Mouse (Mus musculus): ENCODE results near the gene Snap47. TPM values are rescaled to one million over a fixed set of nuclear protein-coding genes. Genes with fewer than 3 reads are reported as not detected.

Gene Snap47
- 93.8 and 98.8 TPM in 2 replicates for polyA plus RNA-seq (2014; fragmentation: Nextera tagmentation; extraction: Ambion mirVana)

DNA sequence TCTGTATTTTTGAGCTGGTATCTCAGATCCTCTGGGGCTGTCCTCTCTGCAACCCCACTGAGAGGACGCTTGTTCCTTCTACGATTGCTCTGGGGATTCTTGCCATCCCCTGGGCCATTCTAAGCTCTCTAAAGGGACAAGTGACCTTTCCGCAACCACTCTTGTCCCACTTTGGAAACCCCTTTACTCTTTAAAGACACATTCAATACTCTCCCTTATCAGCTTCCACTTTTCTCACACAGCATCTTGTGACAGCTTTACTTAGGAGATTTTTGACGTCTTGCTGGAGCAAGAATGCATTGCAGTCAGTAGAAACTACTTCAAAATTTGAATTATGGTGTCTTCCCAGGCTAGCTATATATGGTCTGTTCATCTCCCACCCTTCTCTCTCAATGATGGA lies at the start of gene Snap47:
Gene Snap47 (minus strand): TSS at position 101 of the 400 bp plus-strand sequence.
- peak within 1 kb of the TSS; percentile 71 to 86 for H3K4me3 ChIP-seq (ENCODE audit: control insufficient read depth in 1 of 2, insufficient read depth in 1 of 2, low read depth in 1 of 2, low read length in 2 of 2)
- no peaks in the 10 kb centered on the region for H3K9me3 ChIP-seq (ENCODE audit: control insufficient read depth, low read length)
- H3K27me3 ChIP-seq (ENCODE audit: control insufficient read depth, insufficient read depth, low read length) = no peaks in the 10 kb centered on the region
- H3K27ac ChIP-seq (replicated peaks in 1 of 2; ENCODE audit: control insufficient read depth in 1 of 2, insufficient read depth in 1 of 2, low read depth in 2 of 2, low read length in 2 of 2) = peak within 1 kb of the TSS; percentile 50 to 80
- H3K4me2 ChIP-seq (ENCODE audit: low read length) = peak within 1 kb of the TSS; percentile 94
- no peak for ATAC-seq (ENCODE audit: insufficient number of reproducible peaks, insufficient read depth, low FRiP score, low read depth)
- peaks cover 55% of the 10 kb centered on the region for H3K36me3 ChIP-seq (ENCODE audit: control insufficient read depth, insufficient read depth, low read length)
- peaks cover 7 to 15% of the 10 kb centered on the region in 2 experiments; a peak in 3 of 4 replicates for H3K4me1 ChIP-seq (ENCODE audit: control insufficient read depth in 2 of 2, insufficient read depth in 2 of 2, low read length in 2 of 2)
- WGBS = 47% methylated on average over 4 of the region's 4 CpGs
- H3K9ac ChIP-seq (ENCODE audit: low read length) = peak within 1 kb of the TSS; percentile 92

DNA sequence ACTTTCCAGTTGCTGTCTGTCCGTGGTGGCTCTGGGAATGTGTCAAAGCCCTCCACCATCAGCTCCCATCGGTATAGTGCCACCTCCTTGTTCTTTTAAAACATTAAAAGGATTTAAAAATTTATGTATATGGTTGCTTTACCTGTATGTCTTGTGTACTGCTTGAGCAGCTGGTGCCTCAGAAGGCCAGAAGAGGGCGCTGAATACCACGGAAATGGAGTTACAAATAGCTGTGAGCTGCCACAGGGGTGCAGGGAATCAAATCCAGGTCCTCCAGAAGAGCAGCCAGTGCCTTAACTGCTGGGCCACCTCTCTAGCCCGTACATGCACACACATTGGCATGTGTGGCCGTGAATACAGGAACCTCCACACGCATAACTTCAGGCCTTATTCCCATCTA lies 46.8 kb upstream of the Snap47 start:
- 91% methylated on average over 7 of the region's 7 CpGs for WGBS
- Histone ChIP-seq H3K9me3 (ENCODE audit: control insufficient read depth, low read length) (no peaks in the 10 kb centered on the region), H3K9ac (ENCODE audit: low read length) (no peak overlapping the region), H3K27me3 (ENCODE audit: control insufficient read depth, insufficient read depth, low read length) (no peaks in the 10 kb centered on the region), H3K4me2 (ENCODE audit: low read length) (no peak overlapping the region), H3K36me3 (ENCODE audit: control insufficient read depth, insufficient read depth, low read length) (peaks cover 99% of the 10 kb centered on the region), H3K27ac (replicated peaks in 1 of 2; ENCODE audit: control insufficient read depth in 1 of 2, insufficient read depth in 1 of 2, low read depth in 2 of 2, low read length in 2 of 2) (no peak overlapping the region), H3K4me3 (ENCODE audit: control insufficient read depth in 1 of 2, insufficient read depth in 1 of 2, low read depth in 1 of 2, low read length in 2 of 2) (no peak overlapping the region), H3K4me1 (ENCODE audit: control insufficient read depth in 2 of 2, insufficient read depth in 2 of 2, low read length in 2 of 2) (no peaks in the 10 kb centered on the region)
- ATAC-seq (ENCODE audit: insufficient number of reproducible peaks, insufficient read depth, low FRiP score, low read depth) = no peak

DNA sequence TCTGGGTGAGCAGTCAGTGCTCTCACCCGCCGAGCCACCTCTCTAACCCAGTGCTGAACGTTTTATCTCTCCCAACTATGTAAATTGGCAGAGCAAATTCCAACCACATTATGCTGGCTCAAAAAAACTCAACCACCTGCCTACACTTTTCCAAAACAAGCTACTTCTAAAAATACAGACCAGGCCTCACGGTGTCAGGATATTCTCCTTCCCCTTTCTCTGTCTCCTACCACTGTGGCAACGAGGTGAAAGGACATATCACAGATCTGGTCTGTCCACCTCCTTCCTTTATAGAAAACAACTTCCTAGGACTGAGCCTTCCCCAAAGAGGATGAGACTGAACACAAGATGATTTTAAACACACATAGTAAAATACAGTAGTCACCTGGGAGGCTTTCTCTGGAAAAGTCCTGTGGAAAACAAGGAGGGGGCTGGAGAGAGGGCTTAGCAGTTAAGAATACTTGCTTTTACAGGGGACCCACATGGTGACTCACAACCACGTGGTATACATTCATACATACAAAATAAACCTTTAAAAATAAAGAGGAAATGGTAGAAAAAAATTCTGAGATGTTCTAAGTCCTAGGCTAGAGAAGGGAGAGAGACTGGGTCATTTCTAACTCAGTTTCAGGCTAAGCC lies 45.8 kb upstream of the Snap47 start:
- no peaks in the 10 kb centered on the region for H3K27me3 ChIP-seq (ENCODE audit: control insufficient read depth, insufficient read depth, low read length)
- WGBS = 50% methylated on average over 6 of the region's 6 CpGs
- H3K4me3 ChIP-seq (ENCODE audit: control insufficient read depth in 1 of 2, insufficient read depth in 1 of 2, low read depth in 1 of 2, low read length in 2 of 2) = no peak overlapping the region
- H3K4me2 ChIP-seq (ENCODE audit: low read length) = no peak overlapping the region
- no peak for ATAC-seq (ENCODE audit: insufficient number of reproducible peaks, insufficient read depth, low FRiP score, low read depth)
- no peak overlapping the region for H3K9ac ChIP-seq (ENCODE audit: low read length)
- no peak overlapping the region for H3K27ac ChIP-seq (replicated peaks in 1 of 2; ENCODE audit: control insufficient read depth in 1 of 2, insufficient read depth in 1 of 2, low read depth in 2 of 2, low read length in 2 of 2)
- H3K4me1 ChIP-seq (ENCODE audit: control insufficient read depth in 2 of 2, insufficient read depth in 2 of 2, low read length in 2 of 2) = no peaks in the 10 kb centered on the region
- no peaks in the 10 kb centered on the region for H3K9me3 ChIP-seq (ENCODE audit: control insufficient read depth, low read length)
- H3K36me3 ChIP-seq (ENCODE audit: control insufficient read depth, insufficient read depth, low read length) = peaks cover 99% of the 10 kb centered on the region

DNA sequence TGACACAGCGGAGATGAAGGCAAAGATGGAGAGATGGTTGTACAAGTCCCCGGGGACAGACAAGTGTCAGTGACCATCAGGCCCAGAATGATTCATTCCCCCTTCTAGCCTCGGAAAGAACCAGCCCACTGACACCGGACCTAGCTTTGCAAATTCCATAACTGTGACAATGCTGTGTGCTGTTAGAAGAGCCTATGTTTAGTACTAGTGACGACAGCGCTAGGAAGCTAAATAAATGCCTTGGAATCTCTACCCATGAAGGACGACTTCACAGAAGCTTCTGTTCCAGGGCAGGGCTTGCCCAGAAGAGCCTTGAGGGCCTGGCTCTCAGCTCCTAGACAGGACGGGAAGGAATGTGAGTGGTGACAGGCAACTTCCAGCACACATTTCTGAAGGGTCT lies 35.2 kb upstream of the Snap47 start:
- Histone ChIP-seq H3K4me2 (ENCODE audit: low read length) (no peak overlapping the region), H3K4me1 (ENCODE audit: control insufficient read depth in 2 of 2, insufficient read depth in 2 of 2, low read length in 2 of 2) (no peaks in the 10 kb centered on the region), H3K4me3 (ENCODE audit: control insufficient read depth in 1 of 2, insufficient read depth in 1 of 2, low read depth in 1 of 2, low read length in 2 of 2) (no peak overlapping the region), H3K9me3 (ENCODE audit: control insufficient read depth, low read length) (no peaks in the 10 kb centered on the region), H3K9ac (ENCODE audit: low read length) (no peak overlapping the region), H3K27ac (replicated peaks in 1 of 2; ENCODE audit: control insufficient read depth in 1 of 2, insufficient read depth in 1 of 2, low read depth in 2 of 2, low read length in 2 of 2) (no peak overlapping the region), H3K36me3 (ENCODE audit: control insufficient read depth, insufficient read depth, low read length) (peaks cover 61% of the 10 kb centered on the region), H3K27me3 (ENCODE audit: control insufficient read depth, insufficient read depth, low read length) (no peaks in the 10 kb centered on the region)
- 58% methylated on average over 8 of the region's 8 CpGs for WGBS
- ATAC-seq (ENCODE audit: insufficient number of reproducible peaks, insufficient read depth, low FRiP score, low read depth) = no peak

DNA sequence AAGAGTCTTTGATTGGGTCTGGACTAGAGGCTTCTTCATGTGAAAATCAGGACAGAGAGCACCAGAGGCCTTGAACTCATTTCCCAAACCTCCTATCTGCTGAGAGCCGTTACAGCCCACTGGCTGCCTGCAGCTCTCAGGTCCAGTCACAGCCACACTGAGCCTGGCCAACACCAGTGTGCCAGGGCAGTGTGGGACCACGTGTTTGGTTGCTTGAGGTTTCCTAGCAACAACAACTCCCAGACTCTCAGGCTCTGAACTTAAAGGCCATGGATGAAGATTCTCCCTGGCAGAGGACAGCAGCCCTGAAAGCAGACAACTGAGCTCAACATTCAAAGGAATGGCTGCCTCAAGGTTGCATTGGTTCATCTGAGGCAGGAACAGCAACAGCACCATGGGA lies 34.7 kb upstream of the Snap47 start:
- no peak overlapping the region for H3K27ac ChIP-seq (replicated peaks in 1 of 2; ENCODE audit: control insufficient read depth in 1 of 2, insufficient read depth in 1 of 2, low read depth in 2 of 2, low read length in 2 of 2)
- H3K9me3 ChIP-seq (ENCODE audit: control insufficient read depth, low read length) = no peaks in the 10 kb centered on the region
- ATAC-seq (ENCODE audit: insufficient number of reproducible peaks, insufficient read depth, low FRiP score, low read depth) = no peak
- H3K27me3 ChIP-seq (ENCODE audit: control insufficient read depth, insufficient read depth, low read length) = no peaks in the 10 kb centered on the region
- H3K9ac ChIP-seq (ENCODE audit: low read length) = no peak overlapping the region
- H3K4me2 ChIP-seq (ENCODE audit: low read length) = no peak overlapping the region
- H3K36me3 ChIP-seq (ENCODE audit: control insufficient read depth, insufficient read depth, low read length) = peaks cover 55% of the 10 kb centered on the region
- no peaks in the 10 kb centered on the region for H3K4me1 ChIP-seq (ENCODE audit: control insufficient read depth in 2 of 2, insufficient read depth in 2 of 2, low read length in 2 of 2)
- H3K4me3 ChIP-seq (ENCODE audit: control insufficient read depth in 1 of 2, insufficient read depth in 1 of 2, low read depth in 1 of 2, low read length in 2 of 2) = no peak overlapping the region
- WGBS = 51% methylated on average over 2 of the region's 2 CpGs

DNA sequence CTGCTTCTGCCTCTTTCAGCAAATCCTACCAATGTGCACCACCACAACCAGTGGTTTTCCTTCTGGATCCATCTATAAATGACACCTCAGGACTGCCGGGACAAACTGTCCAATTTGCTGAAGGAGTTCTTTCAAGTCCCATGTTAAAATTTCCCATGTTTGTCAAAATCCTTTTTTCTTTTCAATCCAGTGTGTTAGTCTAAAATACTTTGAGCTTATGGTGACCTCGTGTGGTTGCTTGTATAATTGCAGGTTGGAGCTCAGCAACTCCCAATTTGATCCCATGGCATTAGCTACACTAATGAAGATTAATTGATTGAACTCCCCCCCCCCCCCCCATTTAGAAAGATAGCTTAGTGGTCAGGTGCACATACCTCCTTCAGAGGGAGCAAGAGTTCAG lies 32.2 kb upstream of the Snap47 start:
- 9% methylated on average over 2 of the region's 2 CpGs for WGBS
- Histone ChIP-seq H3K4me3 (ENCODE audit: control insufficient read depth in 1 of 2, insufficient read depth in 1 of 2, low read depth in 1 of 2, low read length in 2 of 2) (no peak overlapping the region), H3K4me2 (ENCODE audit: low read length) (no peak overlapping the region)

DNA sequence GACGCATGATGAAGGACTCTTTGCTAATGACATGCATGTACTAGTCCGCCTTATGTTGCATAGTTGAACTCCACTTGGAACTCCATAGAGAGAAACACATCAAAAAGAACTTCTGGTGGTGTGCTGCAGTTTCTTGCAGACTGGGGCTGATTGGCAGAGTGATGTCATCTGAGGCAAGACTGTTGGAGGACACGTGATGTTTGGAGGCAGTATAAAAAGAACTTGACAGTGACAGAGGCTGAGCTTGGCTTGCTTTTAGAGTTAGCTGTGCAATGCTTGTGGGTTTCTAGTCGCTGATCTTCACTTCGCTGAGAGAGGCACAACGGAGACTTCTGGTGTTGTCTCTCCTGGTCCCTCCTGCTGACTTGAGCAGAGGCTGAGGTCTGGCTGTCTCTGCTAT lies 26.3 kb upstream of the Snap47 start:
- H3K36me3 ChIP-seq (ENCODE audit: control insufficient read depth, insufficient read depth, low read length) = no peaks in the 10 kb centered on the region
- H3K4me1 ChIP-seq (ENCODE audit: control insufficient read depth in 2 of 2, insufficient read depth in 2 of 2, low read length in 2 of 2) = peaks cover 3 to 4% of the 10 kb centered on the region in 2 experiments; a peak in 3 of 4 replicates
- 57% methylated on average over 6 of the region's 6 CpGs for WGBS
- no peak overlapping the region for H3K27ac ChIP-seq (replicated peaks in 1 of 2; ENCODE audit: control insufficient read depth in 1 of 2, insufficient read depth in 1 of 2, low read depth in 2 of 2, low read length in 2 of 2)
- H3K9me3 ChIP-seq (ENCODE audit: control insufficient read depth, low read length) = no peaks in the 10 kb centered on the region
- H3K27me3 ChIP-seq (ENCODE audit: control insufficient read depth, insufficient read depth, low read length) = no peaks in the 10 kb centered on the region
- no peak overlapping the region for H3K4me2 ChIP-seq (ENCODE audit: low read length)
- no peak overlapping the region for H3K9ac ChIP-seq (ENCODE audit: low read length)
- no peak overlapping the region for H3K4me3 ChIP-seq (ENCODE audit: control insufficient read depth in 1 of 2, insufficient read depth in 1 of 2, low read depth in 1 of 2, low read length in 2 of 2)
- no peak for ATAC-seq (ENCODE audit: insufficient number of reproducible peaks, insufficient read depth, low FRiP score, low read depth)

More for the DNA sequence above, 32.2 kb upstream of the Snap47 start:
- H3K4me1 ChIP-seq (ENCODE audit: control insufficient read depth in 2 of 2, insufficient read depth in 2 of 2, low read length in 2 of 2) = no peaks in the 10 kb centered on the region
- peaks cover 31% of the 10 kb centered on the region for H3K36me3 ChIP-seq (ENCODE audit: control insufficient read depth, insufficient read depth, low read length)
- H3K27me3 ChIP-seq (ENCODE audit: control insufficient read depth, insufficient read depth, low read length) = no peaks in the 10 kb centered on the region
- no peak overlapping the region for H3K27ac ChIP-seq (replicated peaks in 1 of 2; ENCODE audit: control insufficient read depth in 1 of 2, insufficient read depth in 1 of 2, low read depth in 2 of 2, low read length in 2 of 2)
- no peak overlapping the region for H3K9ac ChIP-seq (ENCODE audit: low read length)
- no peak for ATAC-seq (ENCODE audit: insufficient number of reproducible peaks, insufficient read depth, low FRiP score, low read depth)
- no peaks in the 10 kb centered on the region for H3K9me3 ChIP-seq (ENCODE audit: control insufficient read depth, low read length)

DNA sequence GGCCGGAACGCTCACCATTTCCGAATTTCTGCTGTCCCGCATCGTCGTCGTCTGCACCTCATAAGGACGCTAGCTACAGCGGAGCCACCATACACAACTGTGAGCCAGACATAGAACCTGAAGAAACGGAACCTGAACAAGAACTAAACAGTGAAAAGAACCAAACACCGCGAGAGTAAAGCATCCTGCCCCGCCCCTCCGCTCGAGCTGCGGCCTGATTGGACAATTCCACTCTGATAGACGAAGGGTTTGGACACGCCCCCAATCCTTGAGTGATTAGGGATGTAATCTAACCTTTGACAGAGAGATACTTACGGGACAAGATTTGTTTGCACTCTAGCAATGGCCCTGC lies 21.3 kb upstream of the Snap47 start, which contains the start of gene Zfp867:
Gene Zfp867 (minus strand): TSS at position 149 of the 352 bp plus-strand sequence.
- Histone ChIP-seq H3K4me2 (ENCODE audit: low read length) (peak within 1 kb of the TSS; percentile 95), H3K4me3 (ENCODE audit: control insufficient read depth in 1 of 2, insufficient read depth in 1 of 2, low read depth in 1 of 2, low read length in 2 of 2) (peak within 1 kb of the TSS; percentile 67 to 99), H3K4me1 (ENCODE audit: control insufficient read depth in 2 of 2, insufficient read depth in 2 of 2, low read length in 2 of 2) (peaks cover 6 to 10% of the 10 kb centered on the region in 2 experiments), H3K9me3 (ENCODE audit: control insufficient read depth, low read length) (no peaks in the 10 kb centered on the region), H3K36me3 (ENCODE audit: control insufficient read depth, insufficient read depth, low read length) (no peaks in the 10 kb centered on the region), H3K27me3 (ENCODE audit: control insufficient read depth, insufficient read depth, low read length) (no peaks in the 10 kb centered on the region), H3K9ac (ENCODE audit: low read length) (peak within 1 kb of the TSS; percentile 85), H3K27ac (replicated peaks in 1 of 2; ENCODE audit: control insufficient read depth in 1 of 2, insufficient read depth in 1 of 2, low read depth in 2 of 2, low read length in 2 of 2) (peak within 1 kb of the TSS; percentile 79 to 93)
- WGBS = under 1% methylated on average over 19 of the region's 19 CpGs
- ATAC-seq (ENCODE audit: insufficient number of reproducible peaks, insufficient read depth, low FRiP score, low read depth) = peak; percentile 75; the same call in 1 of the 2 replicates

Data from heart, embryonic 14.5 days (tissue).